Mouse (Mus musculus) CH12F3 (cell line): ENCODE results near the gene Rasgef1b.

Experiments
- in situ Hi-C: fragments of 300-500 bp; cut with MboI; formaldehyde crosslinking; loops from 2 replicates; pipeline ENCODE4 v1.14.3; 2020; ENCODE audit warnings: low sequenced_read_pairs

Gene Rasgef1b

DNA sequence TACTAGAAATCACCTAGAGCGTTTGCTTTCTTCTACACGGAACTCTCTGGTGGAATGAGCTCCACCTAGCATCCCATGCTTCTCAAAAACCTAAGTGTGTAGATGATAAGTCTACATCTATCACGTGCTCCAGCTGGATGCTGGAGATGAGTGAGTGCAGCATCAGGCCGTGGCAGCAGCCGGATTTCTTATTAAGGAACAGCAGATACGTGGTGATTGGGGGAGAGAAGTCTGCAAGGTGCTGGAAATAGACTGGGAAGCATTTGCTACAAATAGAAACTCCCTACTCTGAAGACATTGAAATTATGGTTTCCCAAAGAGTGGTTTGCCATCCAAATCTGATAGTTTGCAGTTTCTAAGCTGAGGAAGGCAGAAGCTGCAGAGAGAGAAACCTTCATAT lies 269.9 kb downstream of the Rasgef1b start:
- in situ Hi-C loops, result no loop called here

DNA sequence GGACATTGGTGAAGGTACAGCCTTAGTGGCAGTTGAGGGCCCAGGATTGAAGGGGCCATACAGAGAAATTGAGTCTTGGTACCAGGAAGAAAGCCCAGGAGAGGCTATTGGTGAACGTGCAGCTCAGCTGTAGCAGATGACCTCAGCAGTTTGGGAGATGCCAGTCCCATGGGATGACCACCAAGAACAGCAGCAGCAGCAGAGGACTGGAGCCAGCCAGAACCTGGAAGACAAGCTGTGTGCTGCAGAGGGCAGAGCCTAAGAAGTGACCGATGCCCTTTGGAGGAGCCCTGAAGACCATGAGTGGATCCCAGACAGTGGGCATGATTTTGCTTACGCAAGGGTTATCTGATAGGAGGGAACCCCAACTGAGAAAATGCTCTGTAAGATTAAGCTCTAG lies 271.6 kb downstream of the Rasgef1b start:
- in situ Hi-C loops, result no loop called here

DNA sequence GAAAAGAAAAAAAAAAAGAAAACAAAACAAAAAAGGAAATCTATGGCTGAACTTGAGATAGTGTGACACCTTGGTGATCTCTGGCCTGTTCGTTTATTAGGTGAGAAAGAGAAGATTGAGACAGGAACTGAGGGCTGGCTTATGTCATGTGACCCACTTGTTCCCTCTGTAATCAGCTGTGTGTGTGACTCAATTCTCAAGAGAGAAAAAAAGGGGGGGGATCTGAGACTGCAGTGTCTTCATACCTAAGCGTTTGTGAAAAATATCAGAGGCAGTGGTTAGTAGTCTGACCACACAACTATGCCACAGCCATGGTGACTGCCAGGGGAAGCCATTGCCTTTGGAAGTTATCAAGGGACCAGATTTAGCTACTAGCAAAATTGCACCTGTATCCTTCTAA lies 276.9 kb downstream of the Rasgef1b start:
- in situ Hi-C loops, result no loop called here

DNA sequence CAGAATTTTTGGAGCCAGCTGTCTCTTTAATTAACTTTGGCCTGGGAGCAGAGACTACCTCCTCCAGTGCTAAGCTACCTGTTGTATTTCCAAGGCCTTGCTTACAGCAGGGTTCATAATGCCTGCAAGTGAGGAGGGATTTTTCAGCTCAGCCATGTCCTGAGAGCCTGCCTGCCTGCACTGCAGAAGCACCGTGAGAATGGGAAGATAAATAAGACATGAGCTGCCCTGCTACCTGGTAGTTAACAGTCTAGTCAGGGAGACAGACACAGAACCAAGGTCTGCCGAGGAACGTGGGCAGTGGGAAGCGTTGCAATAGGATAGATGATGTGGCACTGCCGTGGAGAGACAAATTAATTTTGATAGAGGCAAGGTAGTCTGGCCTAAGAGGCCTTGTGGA lies 277.4 kb downstream of the Rasgef1b start:
- in situ Hi-C loops, result no loop called here

DNA sequence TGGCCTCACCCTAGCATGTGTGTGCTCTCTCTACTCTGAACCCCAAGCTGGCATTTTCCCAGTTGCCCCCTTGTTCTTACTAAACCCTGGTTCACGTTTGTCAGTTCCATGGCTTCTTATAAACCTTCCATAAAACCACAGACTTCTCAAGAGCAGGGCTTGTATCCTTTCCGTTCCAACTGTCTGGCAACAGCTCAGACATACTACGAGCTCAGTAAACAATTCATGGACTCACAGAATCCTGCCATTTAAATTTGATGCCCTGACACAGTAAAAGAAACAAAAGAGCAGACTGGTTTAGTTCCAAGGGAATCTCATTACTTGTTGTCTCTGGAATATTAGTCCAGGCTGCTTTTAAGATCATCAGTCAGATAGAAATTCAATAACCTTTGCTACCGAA lies 277.9 kb downstream of the Rasgef1b start:
- in situ Hi-C loops, result no loop called here

DNA sequence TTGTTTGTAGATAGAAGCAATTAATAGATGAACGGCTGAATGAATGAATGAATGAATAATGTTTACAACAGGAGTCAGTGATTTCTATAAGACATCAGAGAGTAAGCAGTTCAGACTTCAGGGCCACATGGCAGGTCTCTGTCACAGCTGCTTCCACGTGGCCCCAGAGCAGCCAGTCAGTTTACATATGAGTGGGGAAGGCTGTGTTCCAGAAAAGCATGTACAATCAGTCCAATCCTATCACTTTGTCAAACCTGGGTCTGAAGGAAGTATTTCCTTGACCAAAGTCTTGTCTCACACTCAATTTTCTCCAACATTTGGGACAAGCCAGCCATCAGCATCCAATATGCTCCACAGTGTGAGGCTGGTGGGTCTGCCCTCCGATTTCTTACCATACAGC lies 278.4 kb downstream of the Rasgef1b start:
- in situ Hi-C loops, result no loop called here

DNA sequence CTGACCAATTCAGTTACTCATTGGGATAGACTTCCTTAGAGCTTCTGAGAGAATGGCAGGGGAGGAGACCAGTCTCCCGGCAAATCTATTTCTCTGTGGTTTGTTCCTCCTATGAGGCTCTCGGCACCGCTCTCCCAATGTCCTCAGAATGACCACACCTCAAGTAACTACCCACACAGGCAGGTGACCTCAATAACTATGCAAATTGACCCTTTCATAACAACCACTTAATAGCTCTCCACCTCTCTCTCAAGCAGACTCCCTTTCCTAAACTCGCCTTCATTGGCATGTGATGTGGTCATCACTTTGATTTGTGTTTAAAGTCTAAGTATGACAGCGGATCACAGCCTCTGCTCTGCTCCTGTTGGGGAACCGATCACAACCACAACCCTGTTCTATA lies 281.4 kb downstream of the Rasgef1b start:
- in situ Hi-C loops, result no loop called here

DNA sequence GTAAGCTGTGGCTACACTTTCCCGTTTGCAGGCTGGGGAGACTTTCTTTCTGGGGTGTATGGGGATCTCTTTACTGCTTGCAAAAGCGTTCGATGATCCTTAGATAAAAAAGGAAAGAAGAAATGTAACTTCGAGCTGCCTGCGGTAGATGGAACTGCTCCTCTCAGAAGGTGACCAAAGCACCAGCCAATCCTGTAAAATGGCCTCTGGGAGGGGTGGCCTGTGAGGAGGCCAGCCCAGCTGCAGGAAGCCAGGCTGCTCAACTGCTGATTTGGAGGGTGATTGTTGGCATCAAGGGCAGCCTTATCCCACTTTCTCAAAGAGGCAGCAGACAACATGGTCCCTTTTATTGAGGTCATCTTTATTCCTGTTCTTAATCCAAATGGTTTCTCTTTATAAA lies 283.6 kb downstream of the Rasgef1b start:
- in situ Hi-C loops, result no loop called here

DNA sequence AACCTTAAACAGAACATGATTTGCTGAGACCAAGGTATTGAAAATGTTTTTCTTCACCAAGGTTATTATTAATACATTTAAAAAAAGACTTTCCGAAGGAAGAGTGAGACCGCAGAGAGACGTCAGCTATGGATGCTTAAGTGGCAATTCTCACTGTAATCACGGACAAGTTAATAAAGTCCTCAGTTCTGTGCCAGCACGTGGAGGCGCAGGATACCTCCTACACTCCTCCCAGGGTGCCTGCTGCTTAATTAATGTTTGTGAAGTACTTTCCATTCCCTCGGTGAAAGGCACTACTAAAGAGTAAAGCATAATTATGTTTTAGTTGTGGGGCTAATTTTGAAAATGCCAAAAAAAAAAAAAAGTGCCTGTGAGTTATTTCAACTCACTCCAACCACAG lies 284.1 kb downstream of the Rasgef1b start:
- in situ Hi-C loops, result no loop called here

DNA sequence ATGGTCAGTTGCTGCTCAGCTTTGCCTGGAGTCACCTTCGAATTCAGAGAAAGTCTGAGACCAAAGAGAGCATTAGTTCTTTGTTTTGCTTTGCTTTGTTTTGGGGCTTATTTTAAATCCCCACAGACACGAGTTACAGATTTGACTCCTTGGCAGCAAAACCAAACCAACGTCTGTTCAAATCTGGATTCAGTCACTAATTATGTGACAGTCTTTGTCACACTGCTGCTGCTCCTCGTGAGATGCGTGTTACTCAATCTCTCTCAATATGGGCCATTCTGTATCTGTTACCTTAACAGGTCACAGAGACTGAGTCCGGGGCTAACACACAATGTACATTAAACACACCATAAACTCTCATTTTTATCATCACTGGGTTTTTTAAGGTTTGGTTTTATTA lies 288.8 kb downstream of the Rasgef1b start:
- in situ Hi-C loops, result no loop called here

DNA sequence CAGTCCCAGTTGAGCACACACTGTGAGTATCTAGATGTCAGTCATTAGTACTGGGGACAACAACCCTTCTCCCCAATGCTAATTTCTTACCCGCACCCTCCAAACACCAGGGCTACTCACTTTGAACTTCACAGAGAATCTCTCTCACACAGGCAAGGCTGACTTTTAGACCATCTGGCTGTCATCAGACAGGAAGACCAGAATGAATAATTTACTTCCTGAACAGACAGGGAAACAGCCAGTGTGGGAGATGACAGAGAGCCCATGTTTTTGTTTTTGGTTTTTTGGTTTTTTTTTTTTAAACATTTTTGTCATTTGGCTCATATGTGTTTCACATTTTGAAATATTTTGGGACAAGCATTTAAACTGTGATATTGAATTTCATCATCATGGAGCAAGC lies 290.3 kb downstream of the Rasgef1b start:
- in situ Hi-C loops, result no loop called here

DNA sequence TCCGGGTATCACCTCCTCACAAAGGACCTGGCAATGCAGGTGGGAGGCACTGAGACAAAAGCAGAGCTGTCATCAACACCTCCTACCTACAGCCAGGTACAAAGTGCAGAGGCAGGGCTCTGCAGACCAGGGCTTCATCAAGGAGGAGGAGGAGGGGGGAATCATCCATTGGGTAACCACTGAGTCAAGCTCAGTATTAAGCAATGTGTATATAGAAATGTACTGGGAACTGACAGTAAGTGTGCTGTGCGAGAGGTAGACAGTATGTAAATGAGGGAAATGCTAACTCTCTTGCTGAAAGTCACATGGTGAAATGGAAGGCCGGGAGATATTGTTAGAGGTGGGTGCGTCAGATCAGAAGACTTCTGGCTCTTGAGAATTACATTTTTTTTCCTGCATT lies 294.6 kb downstream of the Rasgef1b start:
- in situ Hi-C loops, result no loop called here

DNA sequence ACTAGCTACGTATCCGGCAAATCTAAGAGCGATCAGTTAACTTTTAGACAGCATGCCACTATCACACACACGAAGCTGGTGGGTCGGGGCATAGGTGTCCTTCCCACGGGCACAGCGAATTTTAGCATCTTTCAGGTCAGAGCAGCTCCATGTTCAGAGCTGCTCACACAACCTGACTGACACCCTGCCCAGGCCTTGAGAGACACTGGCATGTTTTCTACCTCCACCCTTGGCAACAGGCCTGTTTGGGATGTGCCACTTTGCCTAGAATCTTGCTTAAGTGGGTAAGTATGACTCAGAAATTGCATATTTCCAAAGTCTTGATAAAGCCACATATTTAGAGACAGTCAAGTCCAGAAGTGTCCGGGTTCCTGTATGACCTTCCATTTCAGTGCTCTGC lies 296.4 kb downstream of the Rasgef1b start:
- in situ Hi-C loops, result no loop called here

DNA sequence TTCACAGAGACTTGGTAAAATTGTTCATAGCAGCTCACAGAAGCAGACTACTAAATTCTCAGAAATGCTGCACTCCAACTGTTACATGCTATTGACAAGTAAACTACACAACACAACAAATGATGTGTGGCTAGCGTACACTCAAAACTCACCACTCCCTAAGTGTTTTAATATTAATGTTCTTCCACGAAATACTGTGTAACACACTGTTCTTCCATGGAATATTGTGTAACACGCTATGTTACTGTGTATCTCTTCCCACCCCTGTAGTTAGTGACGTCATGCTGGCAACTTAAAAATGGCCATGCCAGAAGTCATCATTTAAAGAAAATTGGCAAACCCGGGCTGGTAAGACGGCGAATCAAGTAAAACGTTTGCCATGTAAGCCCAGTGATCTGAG lies 299.6 kb downstream of the Rasgef1b start:
- in situ Hi-C loops, result no loop called here

DNA sequence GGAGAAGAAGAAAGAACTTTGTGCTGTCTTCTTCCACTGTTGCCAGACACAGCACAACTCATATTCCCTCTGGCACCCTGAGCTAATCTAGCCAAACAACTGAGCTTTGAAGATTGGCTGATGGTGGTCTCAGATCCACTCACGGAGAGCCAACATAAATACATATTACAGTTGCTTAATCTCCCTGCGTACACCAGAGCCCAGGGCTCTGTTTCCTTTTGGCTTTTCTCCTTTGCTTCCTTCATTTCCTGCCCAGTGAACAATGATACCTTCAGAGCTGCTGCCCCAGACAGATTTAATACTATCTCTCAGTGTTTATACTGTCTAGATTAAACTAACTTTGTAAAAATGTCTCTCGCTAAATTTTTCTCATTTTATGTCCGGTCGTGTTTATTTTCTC lies 300.2 kb downstream of the Rasgef1b start:
- in situ Hi-C loops, result no loop called here

DNA sequence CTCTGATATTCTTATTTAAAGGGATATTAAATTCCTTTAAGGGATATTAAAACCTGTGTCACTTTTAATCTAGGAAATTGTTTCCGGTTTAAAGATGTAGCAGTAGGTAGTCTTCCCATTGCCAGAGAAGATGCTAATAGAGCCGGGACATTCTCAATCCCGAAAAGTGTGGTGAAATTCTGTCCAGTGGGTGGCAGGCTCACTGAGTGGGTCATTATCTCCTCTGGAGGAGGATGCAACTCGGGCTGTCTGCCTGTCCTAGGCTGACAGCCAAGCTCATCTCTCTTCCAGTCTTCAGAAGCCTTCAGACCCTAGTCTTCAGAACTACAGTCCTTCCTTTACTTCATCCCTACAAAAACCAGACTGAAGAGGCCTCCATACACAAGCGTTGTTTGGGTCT lies 305.6 kb downstream of the Rasgef1b start:
- in situ Hi-C loops, result no loop called here

DNA sequence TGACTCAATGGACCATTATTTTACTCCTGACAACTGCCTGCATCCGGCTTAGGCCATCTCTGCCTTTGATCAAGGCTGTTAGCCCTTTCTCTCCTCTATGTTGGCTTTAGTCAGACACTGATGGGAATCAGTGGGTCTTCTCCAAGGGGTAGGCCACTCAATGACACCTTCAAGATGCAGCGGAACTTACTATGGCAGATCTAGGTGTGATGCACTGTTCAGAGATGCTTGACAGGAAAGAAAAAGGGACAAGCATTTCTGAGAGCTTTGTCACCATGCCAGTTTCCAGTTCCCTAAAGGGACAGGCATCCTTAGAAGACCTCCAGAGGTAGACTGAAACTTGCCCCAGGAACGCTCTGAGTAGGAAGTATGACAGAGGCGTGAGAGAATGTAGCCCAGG lies 306.0 kb downstream of the Rasgef1b start:
- in situ Hi-C loops, result no loop called here

DNA sequence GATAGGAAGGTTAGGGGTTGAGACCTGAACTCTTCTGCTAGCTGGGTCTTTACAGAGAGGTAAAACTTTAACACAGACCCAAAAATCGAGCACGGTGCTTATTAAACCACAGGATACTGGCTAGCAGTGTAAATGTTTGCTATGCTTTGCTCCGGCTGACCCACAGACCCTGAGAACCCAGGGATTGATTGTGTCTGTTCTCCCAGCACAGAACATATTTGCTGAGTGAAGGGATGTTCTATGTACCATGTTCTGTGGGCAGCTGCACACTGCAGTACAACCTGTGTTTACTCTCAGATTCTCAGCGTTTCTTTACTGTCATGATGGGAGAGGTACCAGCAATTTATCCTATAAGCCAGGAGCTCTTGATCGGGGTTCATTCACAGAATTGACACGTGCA lies 306.8 kb downstream of the Rasgef1b start:
- in situ Hi-C loops, result no loop called here

DNA sequence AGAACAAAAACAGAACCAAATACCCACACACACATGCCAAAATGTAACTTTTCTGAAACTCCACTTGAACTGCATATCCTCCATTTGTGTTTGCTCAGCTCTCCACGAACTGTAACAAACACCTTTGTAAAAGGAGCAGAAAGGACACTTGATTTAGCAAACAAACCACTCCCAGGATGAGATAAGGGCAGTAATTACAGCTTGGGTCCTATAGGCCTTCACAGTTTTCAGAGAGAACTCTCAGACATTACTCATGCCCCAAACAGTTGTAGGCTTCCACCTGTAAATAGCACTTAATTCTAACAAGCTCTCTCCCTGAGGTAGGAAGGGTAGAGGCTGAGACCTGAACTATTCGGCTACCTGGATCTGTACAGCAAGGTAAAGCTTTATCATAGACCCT lies 309.0 kb downstream of the Rasgef1b start:
- in situ Hi-C loops, result no loop called here

DNA sequence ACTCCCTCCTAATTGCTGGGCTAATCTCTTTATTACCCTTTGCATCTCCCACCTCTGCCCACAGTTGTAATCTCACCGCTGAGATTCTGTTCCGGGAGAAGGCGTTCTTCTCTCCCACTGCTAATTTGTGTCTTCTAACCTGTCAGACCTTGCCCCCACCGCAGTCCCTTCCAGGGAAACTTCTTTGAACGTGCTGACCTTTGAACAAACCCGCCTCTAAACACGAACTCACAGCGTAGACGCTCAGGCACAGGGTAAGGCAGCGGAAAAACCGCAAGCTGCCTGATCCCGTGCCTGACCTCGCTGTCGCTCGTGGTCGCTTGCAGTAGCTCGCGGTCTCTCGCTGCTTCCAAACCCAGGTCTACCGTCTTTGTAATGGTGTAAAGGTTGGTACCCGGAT lies 312.0 kb downstream of the Rasgef1b start:
- in situ Hi-C loops, result no loop called here

DNA sequence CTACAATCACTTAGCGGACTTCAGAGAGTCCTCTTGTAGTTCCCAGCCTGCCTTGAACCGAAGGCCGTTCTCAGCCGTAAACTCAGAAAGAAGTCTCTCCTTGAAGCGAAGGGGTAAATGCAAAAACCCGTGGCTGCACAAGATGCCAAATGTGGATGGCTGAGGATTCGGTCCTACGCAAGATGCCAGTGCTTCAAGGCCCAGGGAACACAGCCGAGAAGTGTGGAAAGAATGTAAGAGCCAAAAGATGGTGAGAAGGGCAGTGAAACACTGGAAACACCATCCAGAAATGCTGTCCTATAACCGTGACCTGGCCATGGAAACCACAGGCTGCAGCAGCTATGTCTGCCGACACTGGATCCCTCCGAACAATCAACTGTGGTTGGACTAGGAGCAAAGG lies 313.2 kb downstream of the Rasgef1b start:
- in situ Hi-C loops, result no loop called here

DNA sequence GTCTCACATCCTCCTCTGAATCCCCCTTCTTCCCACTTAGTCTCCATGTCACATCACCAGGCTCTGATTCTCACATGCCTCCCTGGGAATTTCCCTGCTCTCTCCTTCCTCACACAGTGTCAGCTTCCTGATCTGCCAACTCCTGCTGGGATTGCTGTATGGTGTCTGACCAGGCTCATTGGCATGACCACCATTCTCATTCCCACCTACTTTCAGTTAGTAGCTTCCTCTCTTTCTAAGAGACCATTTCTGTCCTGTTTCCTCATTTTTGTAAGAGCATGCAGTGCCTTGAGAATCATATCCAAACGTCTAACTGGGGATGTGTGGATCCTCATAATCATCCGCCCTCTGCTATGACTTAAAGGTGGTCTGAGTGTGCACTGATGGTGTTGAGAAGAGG lies 313.8 kb downstream of the Rasgef1b start:
- in situ Hi-C loops, result no loop called here

DNA sequence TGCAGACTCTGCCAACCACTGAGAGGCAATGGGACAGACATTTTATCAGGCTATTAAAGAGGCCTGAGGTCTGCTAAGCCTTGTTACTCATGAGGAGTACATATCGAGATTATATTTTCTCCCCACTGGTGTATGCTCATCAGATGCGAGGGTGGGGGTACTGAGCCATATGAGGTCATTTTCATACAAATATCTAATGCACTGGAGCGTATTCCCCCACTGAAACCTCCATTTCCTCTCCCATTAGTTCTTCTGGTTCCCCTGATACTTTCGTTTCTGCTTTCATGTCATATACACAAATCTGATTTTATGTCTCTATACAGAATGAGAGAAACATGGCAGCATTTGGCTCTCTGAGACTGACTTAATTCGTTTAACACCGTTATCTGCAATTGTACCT lies 314.6 kb downstream of the Rasgef1b start:
- in situ Hi-C loops, result no loop called here

DNA sequence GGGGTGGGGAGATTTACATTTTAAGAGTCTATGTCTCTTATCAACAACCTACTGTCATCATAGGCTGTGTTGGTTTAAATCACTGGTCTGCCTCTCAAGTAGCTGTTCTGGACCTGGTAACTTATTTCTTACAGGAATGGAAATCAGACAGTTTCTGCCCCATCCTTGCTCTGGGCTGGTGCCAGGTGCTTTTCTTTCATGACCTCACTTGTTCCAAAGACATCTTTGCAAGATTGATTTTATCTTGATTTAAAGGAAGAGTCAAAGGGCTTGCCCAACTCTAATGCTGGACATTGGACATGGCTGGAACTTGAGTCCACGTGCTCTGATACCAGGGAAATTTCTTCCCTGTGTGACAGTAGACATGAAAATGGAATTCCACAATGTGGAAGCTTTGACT lies 315.0 kb downstream of the Rasgef1b start:
- in situ Hi-C loops, result no loop called here
